Mouse (Mus musculus) embryonic facial prominence, embryonic 11.5 days (tissue): ENCODE measurements at regions not wholly inside any gene's neighbourhood (a gene's known extent, or its start where the extent isn't known, plus 50 kb on each side); places are given as distances from the start of the nearest gene placed in this dataset.
"Not testable (repeated sequence)": the region's sequence is repeated elsewhere in the genome, so short reads cannot be mapped to it uniquely, and the experiment has no call there.

Source experiments
- ATAC-seq: fragments of 200-750 bp; cut with Nextera tagmentation; replicated peaks from 2 replicates; pipeline ENCODE4 v1.8.0; 2017; ENCODE audit warnings: low read depth; ENCODE audit not compliant: insufficient number of reproducible peaks, low FRiP score, low TSS enrichment
- DNase-seq: peaks from one replicate; pipeline ENCODE4 v3.0.0-alpha.2; 2015; ENCODE audit warnings: low spot score
- H3K27ac ChIP-seq: fragments of 300-500 bp; sonication (generic); replicated peaks from 2 replicates; pipeline ENCODE4 v1.5.1; 2014; ENCODE audit warnings: mild to moderate bottlenecking, low read depth, low read length, control low read depth
- H3K27me3 ChIP-seq: fragments of 300-500 bp; sonication (generic); 2 replicates; pipeline ENCODE4 v1.6.1; 2014; ENCODE audit warnings: mild to moderate bottlenecking, low read length, moderate library complexity, mixed read lengths; ENCODE audit not compliant: control insufficient read depth, insufficient read depth
- H3K36me3 ChIP-seq: fragments of 300-500 bp; sonication (generic); replicated peaks from 2 replicates; pipeline ENCODE4 v1.6.1; 2014; ENCODE audit warnings: low read depth, mild to moderate bottlenecking, low read length, moderate library complexity, mixed read lengths; ENCODE audit not compliant: control insufficient read depth, insufficient read depth
- H3K4me1 ChIP-seq: fragments of 300-500 bp; sonication (generic); 2 replicates; pipeline ENCODE4 v1.6.1; 2014; ENCODE audit warnings: low read length, mixed read lengths; ENCODE audit not compliant: control insufficient read depth, insufficient read depth
- H3K4me2 ChIP-seq: fragments of 300-500 bp; sonication (generic); 2 replicates; pipeline ENCODE4 v1.6.1; 2014; ENCODE audit warnings: low read depth, mild to moderate bottlenecking, control low read depth, low read length, moderate library complexity
- H3K4me3 ChIP-seq: fragments of 300-500 bp; sonication (generic); 2 replicates; pipeline ENCODE4 v1.5.1; 2014; ENCODE audit warnings: low read depth, low read length, control low read depth
- H3K9ac ChIP-seq: fragments of 300-500 bp; sonication (generic); replicated peaks from 2 replicates; pipeline ENCODE4 v1.6.1; 2014; ENCODE audit warnings: mild to moderate bottlenecking, control low read depth, low read length
- H3K9me3 ChIP-seq: fragments of 300-500 bp; sonication (generic); replicated peaks from 2 replicates; pipeline ENCODE4 v1.6.1; 2016; ENCODE audit warnings: mild to moderate bottlenecking, low read length, inconsistent platforms, mixed read lengths; ENCODE audit not compliant: control insufficient read depth
- WGBS: fragments of 180-500 bp; shearing (Covaris S2); extraction: QIAGEN DNeasy Blood & Tissue Kit; methylation state at CpG from one replicate; pipeline ENCODE4 v1.1.7; 2014; 5-methylcytosine and 5-hydroxymethylcytosine counted together

- Histone ChIP-seq H3K27ac (no peak overlapping the region), H3K9me3 (no peaks in the 10 kb centered on the region), H3K36me3 (no peaks in the 10 kb centered on the region), H3K4me3 (no peak overlapping the region), H3K4me1 (no peaks in the 10 kb centered on the region), H3K9ac (no peak overlapping the region), H3K27me3 (no peaks in the 10 kb centered on the region), H3K4me2 (no peak overlapping the region)
- DNase-seq (no peak), ATAC-seq (no peak)
- 72% methylated on average over 3 of the region's 3 CpGs for WGBS
Measured at GRCm38 (mm10) chr17:82439105-82439504, 700.9 kb upstream of the Slc8a1 start.

GRCm38 (mm10) chr17:82437206-82437605 is 699.0 kb upstream of the Slc8a1 start:
- Histone ChIP-seq H3K9ac (no peak overlapping the region), H3K4me2 (no peak overlapping the region), H3K36me3 (no peaks in the 10 kb centered on the region), H3K9me3 (no peaks in the 10 kb centered on the region), H3K27ac (no peak overlapping the region), H3K4me1 (no peaks in the 10 kb centered on the region), H3K27me3 (no peaks in the 10 kb centered on the region), H3K4me3 (no peak overlapping the region)
- WGBS: 73% methylated on average over 3 of the region's 3 CpGs
- ATAC-seq (no peak), DNase-seq (no peak)

GRCm38 (mm10) chr17:82432678-82433077 is 694.5 kb upstream of the Slc8a1 start:
- H3K27me3 ChIP-seq: no peaks in the 10 kb centered on the region
- no peak overlapping the region for H3K4me2 ChIP-seq
- ATAC-seq (peak; percentile 62; the same call in 1 of the 2 replicates), DNase-seq (peak; percentile 6)
- 30% methylated on average over 3 of the region's 3 CpGs for WGBS
- H3K4me3 ChIP-seq: no peak overlapping the region
- no peaks in the 10 kb centered on the region for H3K36me3 ChIP-seq
- no peaks in the 10 kb centered on the region for H3K4me1 ChIP-seq
- no peak overlapping the region for H3K27ac ChIP-seq
- H3K9ac ChIP-seq: no peak overlapping the region
- H3K9me3 ChIP-seq: no peaks in the 10 kb centered on the region

- Histone ChIP-seq H3K9me3 (no peaks in the 10 kb centered on the region), H3K4me1 (no peaks in the 10 kb centered on the region), H3K36me3 (no peaks in the 10 kb centered on the region), H3K9ac (no peak overlapping the region), H3K4me2 (no peak overlapping the region), H3K27ac (no peak overlapping the region), H3K4me3 (no peak overlapping the region), H3K27me3 (no peaks in the 10 kb centered on the region)
- DNase-seq: no peak
- no peak for ATAC-seq
- 87% methylated on average over 2 of the region's 2 CpGs for WGBS
Measured at GRCm38 (mm10) chr17:82408296-82408695, 670.1 kb upstream of the Slc8a1 start.

- no peaks in the 10 kb centered on the region for H3K4me1 ChIP-seq
- H3K9me3 ChIP-seq: no peaks in the 10 kb centered on the region
- H3K9ac ChIP-seq: no peak overlapping the region
- H3K4me2 ChIP-seq: no peak overlapping the region
- ATAC-seq (no peak), DNase-seq (no peak)
- no peak overlapping the region for H3K27ac ChIP-seq
- H3K4me3 ChIP-seq: no peak overlapping the region
- no peaks in the 10 kb centered on the region for H3K27me3 ChIP-seq
- 76% methylated on average over 1 of the region's 1 CpGs for WGBS
- H3K36me3 ChIP-seq: no peaks in the 10 kb centered on the region
Measured at GRCm38 (mm10) chr17:82399328-82399727, 661.2 kb upstream of the Slc8a1 start.

- not testable (repeated sequence) for DNase-seq, H3K4me3 ChIP-seq, H3K9me3 ChIP-seq, H3K4me1 ChIP-seq, H3K9ac ChIP-seq, H3K27me3 ChIP-seq, ATAC-seq, H3K36me3 ChIP-seq, H3K27ac ChIP-seq, H3K4me2 ChIP-seq
- 86% methylated on average over 4 of the region's 11 CpGs for WGBS
Measured at GRCm38 (mm10) chr17:82379371-82379770, 641.2 kb upstream of the Slc8a1 start.

- H3K4me3 ChIP-seq: no peak overlapping the region
- DNase-seq (no peak), ATAC-seq (no peak)
- no peaks in the 10 kb centered on the region for H3K27me3 ChIP-seq
- H3K9ac ChIP-seq: no peak overlapping the region
- WGBS: 86% methylated on average over 2 of the region's 2 CpGs
- H3K9me3 ChIP-seq: no peaks in the 10 kb centered on the region
- no peak overlapping the region for H3K4me2 ChIP-seq
- H3K27ac ChIP-seq: no peak overlapping the region
- H3K36me3 ChIP-seq: no peaks in the 10 kb centered on the region
- H3K4me1 ChIP-seq: no peaks in the 10 kb centered on the region
Measured at GRCm38 (mm10) chr17:82378248-82378820, 640.2 kb upstream of the Slc8a1 start.

GRCm38 (mm10) chr17:82377176-82377592 is 639.0 kb upstream of the Slc8a1 start:
- 81% methylated on average over 1 of the region's 1 CpGs for WGBS
- H3K4me2 ChIP-seq: no peak overlapping the region
- H3K27me3 ChIP-seq: no peaks in the 10 kb centered on the region
- H3K4me1 ChIP-seq: no peaks in the 10 kb centered on the region
- no peaks in the 10 kb centered on the region for H3K36me3 ChIP-seq
- H3K9ac ChIP-seq: no peak overlapping the region
- H3K27ac ChIP-seq: no peak overlapping the region
- ATAC-seq: no peak
- DNase-seq: no peak
- no peaks in the 10 kb centered on the region for H3K9me3 ChIP-seq
- H3K4me3 ChIP-seq: no peak overlapping the region
